Mouse (Mus musculus): ENCODE results near the gene Iars.

DNA sequence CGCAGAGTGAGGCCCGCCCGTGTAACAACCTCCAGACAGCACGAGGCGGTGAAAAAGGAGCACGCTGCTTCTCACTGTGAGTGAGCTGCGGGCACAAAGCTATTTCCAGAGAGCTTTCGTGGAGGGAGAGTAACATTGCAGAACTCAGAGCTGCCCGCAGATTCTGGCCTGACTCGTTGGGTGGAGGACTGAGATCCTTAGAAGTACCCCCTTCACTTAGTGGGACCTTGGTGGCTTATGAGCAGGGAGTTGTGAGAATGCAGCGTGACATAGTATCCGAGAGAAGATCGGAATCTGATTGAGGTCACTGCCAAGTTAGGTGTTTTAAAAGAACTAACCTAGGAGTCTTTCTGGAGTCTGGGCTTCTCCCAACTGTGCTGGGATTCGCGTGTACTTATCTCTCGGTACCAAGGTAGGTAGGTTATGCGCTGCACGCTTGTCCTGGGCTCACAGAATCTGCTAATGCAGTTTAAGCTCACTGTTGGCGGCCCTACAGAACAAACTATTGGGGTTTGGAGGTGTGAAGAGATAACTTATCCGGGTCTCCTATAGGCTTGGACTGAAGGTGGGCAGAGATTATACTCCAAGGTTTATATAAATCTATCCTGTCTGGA lies 440 bp downstream of the Iars start:
- TF ChIP-seq CTCF (IDR thresholded peaks at IDR 0.05) (no peak), EP300 (IDR thresholded peaks at IDR 0.05) (no peak)
